Mouse (Mus musculus) small intestine, adult 2 months (tissue): Measurements from ENCODE around the gene Hrct1.

Source experiments
- CTCF ChIP-seq: fragments of 200-500 bp; IDR thresholded peaks from 2 replicates; pipeline ENCODE4 v1.5.1; 2012; ENCODE audit warnings: low read depth, mild to moderate bottlenecking, control low read depth, inconsistent platforms, low read length, moderate library complexity, mixed read lengths; ENCODE audit not compliant: insufficient replicate concordance, insufficient read length; ENCODE audit errors: extremely low read depth
- POLR2A ChIP-seq: fragments of 200-500 bp; IDR thresholded peaks from 2 replicates; pipeline ENCODE4 v1.6.1; 2012; ENCODE audit warnings: low read depth, mild to moderate bottlenecking, control low read depth, inconsistent platforms, low read length, moderate library complexity

GRCm38 (mm10) chr4:43722191-43722590 lies 4.8 kb upstream of the Hrct1 start:
- TF ChIP-seq CTCF (no peak), POLR2A (no peak)
